Mouse (Mus musculus) limb, embryonic 11.5 days (tissue): ENCODE measurements around the gene Rpl26. TPM values are rescaled to one million over a fixed set of nuclear protein-coding genes. Genes with fewer than 3 reads are reported as not detected.

Experiments used
- ATAC-seq: fragments of 200-750 bp; cut with Nextera tagmentation; 2 replicates; pipeline ENCODE4 v1.8.0; 2017; ENCODE audit warnings: low read depth; ENCODE audit not compliant: insufficient number of reproducible peaks, low FRiP score, low TSS enrichment
- DNase-seq: peaks from one replicate; pipeline ENCODE4 v3.0.0-alpha.2; 2015; ENCODE audit warnings: low spot score
- H3K27ac ChIP-seq: fragments of 300-500 bp; sonication (generic); replicated peaks from 2 replicates; pipeline ENCODE4 v1.5.1; 2014; ENCODE audit warnings: low read depth, mild to moderate bottlenecking, low read length
- H3K27me3 ChIP-seq: fragments of 300-500 bp; sonication (generic); 2 replicates; pipeline ENCODE4 v1.6.1; 2014; ENCODE audit warnings: mild to moderate bottlenecking, low read length, mixed read lengths; ENCODE audit not compliant: control insufficient read depth, insufficient read depth
- H3K36me3 ChIP-seq: fragments of 300-500 bp; sonication (generic); 2 replicates; pipeline ENCODE4 v1.6.1; 2014; ENCODE audit warnings: mild to moderate bottlenecking, low read length, moderate library complexity, mixed read lengths; ENCODE audit not compliant: control insufficient read depth, insufficient read depth
- H3K4me1 ChIP-seq: fragments of 300-500 bp; sonication (generic); 2 replicates; pipeline ENCODE4 v1.6.1; 2014; ENCODE audit warnings: low read length, mixed read lengths; ENCODE audit not compliant: control insufficient read depth, insufficient read depth
- H3K4me2 ChIP-seq: fragments of 300-500 bp; sonication (generic); 2 replicates; pipeline ENCODE4 v1.6.1; 2014; ENCODE audit warnings: low read depth, mild to moderate bottlenecking, moderate library complexity; ENCODE audit not compliant: severe bottlenecking
- H3K4me3 ChIP-seq: fragments of 300-500 bp; sonication (generic); 2 replicates; pipeline ENCODE4 v1.5.1; 2014; ENCODE audit warnings: low read depth, low read length
- H3K9ac ChIP-seq: fragments of 300-500 bp; sonication (generic); 2 replicates; pipeline ENCODE4 v1.6.1; 2014; ENCODE audit warnings: mild to moderate bottlenecking, low read length
- H3K9me3 ChIP-seq: fragments of 300-500 bp; sonication (generic); 2 replicates; pipeline ENCODE4 v1.6.1; 2016; ENCODE audit warnings: low read length; ENCODE audit not compliant: control insufficient read depth
- WGBS: fragments of 180-500 bp; shearing (Covaris S2); extraction: QIAGEN DNeasy Blood & Tissue Kit; methylation state at CpG from one replicate; pipeline ENCODE4 v1.1.7; 2014; 5-methylcytosine and 5-hydroxymethylcytosine counted together
- polyA plus RNA-seq: library from polyadenylated mRNA; unstranded; fragments of >200 nt; fragmentation: Nextera tagmentation; extraction: Ambion mirVana; gene quantifications from 2 replicates; pipeline ENCODE4 v1.2.1, GENCODE M21; 2014

Rpl26 gene
- polyA plus RNA-seq, 1 experiment from 2014 or later, result 1,145 TPM

- H3K27me3 ChIP-seq, result no peaks in the 10 kb centered on the region
- H3K27ac ChIP-seq, result no peak overlapping the region
- no peak overlapping the region for H3K4me3 ChIP-seq
- no peaks in the 10 kb centered on the region for H3K9me3 ChIP-seq
- H3K9ac ChIP-seq, result no peak overlapping the region
- no peaks in the 10 kb centered on the region for H3K36me3 ChIP-seq
- ATAC-seq, result no peak
- no peak for DNase-seq
- H3K4me2 ChIP-seq, result no peak overlapping the region
- no peaks in the 10 kb centered on the region for H3K4me1 ChIP-seq
- 87% methylated on average over 8 of the region's 8 CpGs for WGBS
Measured at GRCm38 (mm10) chr11:68859943-68860593, 41.3 kb upstream of the Rpl26 start.

GRCm38 (mm10) chr11:68862260-68862659 is 39.1 kb upstream of the Rpl26 start:
- no peak for ATAC-seq
- WGBS, result 82% methylated on average over 2 of the region's 2 CpGs

GRCm38 (mm10) chr11:68863631-68864091 is 37.7 kb upstream of the Rpl26 start:
- Histone ChIP-seq H3K9ac (no peak overlapping the region), H3K27ac (no peak overlapping the region), H3K4me3 (no peak overlapping the region), H3K4me1 (no peaks in the 10 kb centered on the region), H3K36me3 (no peaks in the 10 kb centered on the region), H3K4me2 (no peak overlapping the region), H3K9me3 (no peaks in the 10 kb centered on the region), H3K27me3 (no peaks in the 10 kb centered on the region)
- 67% methylated on average over 4 of the region's 4 CpGs for WGBS
- ATAC-seq, result no peak
- DNase-seq, result no peak

More at GRCm38 (mm10) chr11:68862260-68862659, 39.1 kb upstream of the Rpl26 start:
- H3K9ac ChIP-seq, result no peak overlapping the region
- H3K27ac ChIP-seq, result no peak overlapping the region
- no peaks in the 10 kb centered on the region for H3K27me3 ChIP-seq
- no peaks in the 10 kb centered on the region for H3K36me3 ChIP-seq
- H3K4me1 ChIP-seq, result no peaks in the 10 kb centered on the region
- no peak for DNase-seq
- no peak overlapping the region for H3K4me3 ChIP-seq
- H3K4me2 ChIP-seq, result no peak overlapping the region
- no peaks in the 10 kb centered on the region for H3K9me3 ChIP-seq

GRCm38 (mm10) chr11:68864544-68865189 is 36.7 kb upstream of the Rpl26 start:
- no peaks in the 10 kb centered on the region for H3K27me3 ChIP-seq
- ATAC-seq, result no peak
- no peak overlapping the region for H3K4me3 ChIP-seq
- 77% methylated on average over 9 of the region's 9 CpGs for WGBS
- H3K4me2 ChIP-seq, result no peak overlapping the region
- no peaks in the 10 kb centered on the region for H3K9me3 ChIP-seq
- DNase-seq, result no peak
- no peaks in the 10 kb centered on the region for H3K36me3 ChIP-seq
- no peak overlapping the region for H3K9ac ChIP-seq
- H3K4me1 ChIP-seq, result no peaks in the 10 kb centered on the region
- no peak overlapping the region for H3K27ac ChIP-seq

- no peak overlapping the region for H3K9ac ChIP-seq
- no peak overlapping the region for H3K27ac ChIP-seq
- ATAC-seq, result no peak
- no peaks in the 10 kb centered on the region for H3K4me1 ChIP-seq
- no peaks in the 10 kb centered on the region for H3K36me3 ChIP-seq
- H3K9me3 ChIP-seq, result no peaks in the 10 kb centered on the region
- no peak for DNase-seq
- H3K4me2 ChIP-seq, result no peak overlapping the region
- H3K4me3 ChIP-seq, result no peak overlapping the region
- 88% methylated on average over 9 of the region's 9 CpGs for WGBS
- H3K27me3 ChIP-seq, result no peaks in the 10 kb centered on the region
Measured at GRCm38 (mm10) chr11:68871277-68871676, 30.1 kb upstream of the Rpl26 start.

- Histone ChIP-seq H3K4me1 (no peaks in the 10 kb centered on the region), H3K4me2 (no peak within 1 kb of the TSS), H3K4me3 (no peak within 1 kb of the TSS), H3K27me3 (no peaks in the 10 kb centered on the region), H3K36me3 (no peaks in the 10 kb centered on the region), H3K9me3 (no peaks in the 10 kb centered on the region), H3K27ac (no peak within 1 kb of the TSS), H3K9ac (no peak within 1 kb of the TSS)
- DNase-seq (no peak), ATAC-seq (no peak)
- WGBS, result 44% methylated on average over 6 of the region's 6 CpGs
Measured at GRCm38 (mm10) chr11:68871748-68872147, 29.6 kb upstream of the Rpl26 start, which contains the start of gene Ndel1. Gene Ndel1 (minus strand): TSS chr11:68871858.

- H3K4me1 ChIP-seq, result no peaks in the 10 kb centered on the region
- WGBS, result 0% methylated on average over 2 of the region's 2 CpGs
- H3K9me3 ChIP-seq, result no peaks in the 10 kb centered on the region
- no peak overlapping the region for H3K27ac ChIP-seq
- no peak overlapping the region for H3K9ac ChIP-seq
- no peak for ATAC-seq
- H3K27me3 ChIP-seq, result no peaks in the 10 kb centered on the region
- no peak overlapping the region for H3K4me3 ChIP-seq
- H3K36me3 ChIP-seq, result no peaks in the 10 kb centered on the region
- H3K4me2 ChIP-seq, result no peak overlapping the region
- peak; percentile 71 for DNase-seq
Measured at GRCm38 (mm10) chr11:68874841-68875240, 26.5 kb upstream of the Rpl26 start.

- Histone ChIP-seq H3K9ac (no peak overlapping the region), H3K27ac (no peak overlapping the region), H3K4me3 (no peak overlapping the region), H3K4me1 (no peaks in the 10 kb centered on the region), H3K27me3 (no peaks in the 10 kb centered on the region), H3K4me2 (no peak overlapping the region), H3K9me3 (no peaks in the 10 kb centered on the region), H3K36me3 (no peaks in the 10 kb centered on the region)
- DNase-seq (no peak), ATAC-seq (no peak)
- WGBS, result 88% methylated on average over 5 of the region's 5 CpGs
Measured at GRCm38 (mm10) chr11:68878811-68879210, 22.6 kb upstream of the Rpl26 start.
